Mouse (Mus musculus): ENCODE results near the gene Gdf7.

- TF ChIP-seq GATA1 (IDR thresholded peaks at IDR 0.05; ENCODE audit: low read length) (no peak), TAL1 (IDR thresholded peaks at IDR 0.05; ENCODE audit: low read length) (no peak)
Observed at GRCm38 (mm10) chr12:8337286-8338060, 35.7 kb upstream of the Gdf7 start.
